Comparison of ENCODE assay signal across 13 mouse cellular contexts in genomic region chr12:16875269-16875668, GRCm38 (mm10). TPM values are rescaled to one million over a fixed set of nuclear protein-coding genes. Genes with fewer than 3 reads are reported as not detected.
DNase-seq lines count a peak whose midpoint lies in the region; ATAC-seq and TF ChIP-seq lines count a peak whose summit lies in the region.
"Had no signal": no experiment of that assay in that cellular context is flagged by ENCODE, and none has a peak within 500 bp of the region (broad histone marks: within the 10 kb centered on the region; RNA-seq: fewer than 3 reads in every experiment).

No protein-coding gene starts in this region.

- ATAC-seq in common myeloid progenitor, adult 5-6 weeks (replicated peaks; ENCODE audit: low read depth, poor library complexity, severe bottlenecking), result peak; percentile 65
- peak; percentile 77 for ATAC-seq in liver, embryonic 16.5 days (ENCODE audit: low read depth)
- no peak for ATAC-seq in hindbrain, embryonic 13.5 days (ENCODE audit: low FRiP score)
- ATAC-seq in midbrain, postnatal 0 days (ENCODE audit: low FRiP score), result no peak

- no peaks in the 10 kb centered on the region for H3K9me3 ChIP-seq in liver, embryonic 16.5 days (replicated peaks; ENCODE audit: control insufficient read depth, low read length)
- no peaks in the 10 kb centered on the region for H3K9me3 ChIP-seq in hindbrain, embryonic 13.5 days
- no peaks in the 10 kb centered on the region for H3K9me3 ChIP-seq in midbrain, postnatal 0 days (ENCODE audit: low read length)
- H3K9me3 ChIP-seq: G1E had no signal

- peak overlapping the region; percentile 76 for H3K27ac ChIP-seq in left cerebral cortex, adult 2 months
- H3K27ac ChIP-seq in liver, embryonic 16.5 days (ENCODE audit: low read length), result peak overlapping the region; percentile 3; the same call in 1 of the 2 replicates
- peak overlapping the region; percentile 94 for H3K27ac ChIP-seq in small intestine, adult 2 months (ENCODE audit: insufficient read depth, low read depth, low read length)
- H3K27ac ChIP-seq in hindbrain, embryonic 13.5 days, result no peak overlapping the region
- no peak overlapping the region for H3K27ac ChIP-seq in midbrain, postnatal 0 days (ENCODE audit: low read depth, low read length)

- no peak overlapping the region for H3K9ac ChIP-seq in liver, embryonic 16.5 days (ENCODE audit: low read depth, low read length)
- H3K9ac ChIP-seq in hindbrain, embryonic 13.5 days, result no peak overlapping the region
- no peak overlapping the region for H3K9ac ChIP-seq in midbrain, postnatal 0 days (replicated peaks; ENCODE audit: low read length, poor library complexity, severe bottlenecking)

- no peak for DNase-seq in left cerebral cortex, adult 2 months (ENCODE audit: extremely low spot score in 1 of 2, low spot score in 2 of 2)
- no peak for DNase-seq in left cerebral cortex, adult 18-20 months (ENCODE audit: low spot score in 2 of 2)
- no peak for DNase-seq in gastrocnemius, postnatal 10 days
- DNase-seq in midbrain, postnatal 0 days (ENCODE audit: low spot score), result no peak
- DNase-seq: adrenal gland, adult 2 months; cerebellum, adult 9-11 months; kidney, adult 2 months; thymus, postnatal 36 days had no signal

- no peak for TF ChIP-seq CTCF in left cerebral cortex, adult 2 months (IDR thresholded peaks at IDR 0.05)
- TF ChIP-seq CTCF in small intestine, adult 2 months (IDR thresholded peaks at IDR 0.05; ENCODE audit: extremely low read depth, insufficient read length, insufficient replicate concordance, low read depth, low read length), result no peak
- no peak for TF ChIP-seq CTCF in midbrain, postnatal 0 days (IDR thresholded peaks at IDR 0.05)

- WGBS in liver, embryonic 16.5 days (ENCODE audit: insufficient replicate concordance), result 8% methylated on average over 4 of the region's 4 CpGs
- 5% methylated on average over 4 of the region's 4 CpGs for WGBS in small intestine, adult 2 months
- WGBS in hindbrain, embryonic 13.5 days, result 82% methylated on average over 4 of the region's 4 CpGs
- 69% methylated on average over 4 of the region's 4 CpGs for WGBS in midbrain, postnatal 0 days

- H3K36me3 ChIP-seq in liver, embryonic 16.5 days (ENCODE audit: control insufficient read depth, insufficient read depth), result no peaks in the 10 kb centered on the region
- H3K36me3 ChIP-seq in small intestine, adult 2 months (ENCODE audit: control insufficient read depth, insufficient read depth, low read length), result no peaks in the 10 kb centered on the region
- no peaks in the 10 kb centered on the region for H3K36me3 ChIP-seq in hindbrain, embryonic 13.5 days
- no peaks in the 10 kb centered on the region for H3K36me3 ChIP-seq in midbrain, postnatal 0 days (ENCODE audit: insufficient read depth, low read length)
- H3K36me3 ChIP-seq: G1E had no signal

- H3K4me1 ChIP-seq in liver, embryonic 16.5 days (ENCODE audit: control insufficient read depth, low read depth, low read length), result peaks cover 26% of the 10 kb centered on the region
- H3K4me1 ChIP-seq in small intestine, adult 2 months (ENCODE audit: control insufficient read depth, insufficient read depth, insufficient read length, low read length), result peaks cover 51% of the 10 kb centered on the region
- H3K4me1 ChIP-seq in hindbrain, embryonic 13.5 days (replicated peaks), result 0 out of 2 replicates have a peak, but pooled peaks cover 8% of the 10 kb centered on the region
- H3K4me1 ChIP-seq in midbrain, postnatal 0 days (ENCODE audit: insufficient read depth, low read length), result no peaks in the 10 kb centered on the region

- intact Hi-C loops in left cerebral cortex, adult 2 months (cut with DNase I), result no loop called here

- H3K4me2 ChIP-seq in liver, embryonic 16.5 days (ENCODE audit: low read depth, low read length), result no peak overlapping the region
- no peak overlapping the region for H3K4me2 ChIP-seq in hindbrain, embryonic 13.5 days
- no peak overlapping the region for H3K4me2 ChIP-seq in midbrain, postnatal 0 days (ENCODE audit: low read depth, low read length, poor library complexity, severe bottlenecking)

- TF ChIP-seq POLR2A in small intestine, adult 2 months (IDR thresholded peaks at IDR 0.05; ENCODE audit: low read depth, low read length), result no peak

- no peak overlapping the region for H3K4me3 ChIP-seq in left cerebral cortex, adult 2 months
- H3K4me3 ChIP-seq in liver, embryonic 16.5 days (ENCODE audit: low read depth, low read length), result no peak overlapping the region
- H3K4me3 ChIP-seq in small intestine, adult 2 months (ENCODE audit: low read depth, low read length), result no peak overlapping the region
- H3K4me3 ChIP-seq in hindbrain, embryonic 13.5 days, result no peak overlapping the region
- no peak overlapping the region for H3K4me3 ChIP-seq in midbrain, postnatal 0 days (ENCODE audit: low read depth, low read length)

- H3K27me3 ChIP-seq in liver, embryonic 16.5 days (ENCODE audit: control insufficient read depth, insufficient read depth, low read depth, low read length), result no peaks in the 10 kb centered on the region
- H3K27me3 ChIP-seq in small intestine, adult 2 months (ENCODE audit: control insufficient read depth, insufficient read depth, low read length), result no peaks in the 10 kb centered on the region
- H3K27me3 ChIP-seq in hindbrain, embryonic 13.5 days, result no peaks in the 10 kb centered on the region
- no peaks in the 10 kb centered on the region for H3K27me3 ChIP-seq in midbrain, postnatal 0 days (ENCODE audit: insufficient read depth, low read length)

RNA-seq across cellular contexts. Expression of gene Rock2, which starts 19.4 kb away (rescaled TPM):
- total RNA-seq in left cerebral cortex, adult 2 months (2021), result 100 to 1,000 TPM; 154 to 161 TPM
- 100 to 1,000 TPM; 148 to 161 TPM for total RNA-seq in left cerebral cortex, adult 18-20 months (2021)
- total RNA-seq in common myeloid progenitor, adult 5-6 weeks (2017), result 78.2 and 80.4 TPM in 2 replicates
- 4.3 TPM in 2 replicates for polyA plus RNA-seq in liver, embryonic 16.5 days (2015; fragmentation: Nextera tagmentation; extraction: Ambion mirVana)
- 1.1 and 3.6 TPM in 2 replicates for polyA plus RNA-seq in small intestine, adult 2 months (2012; rRNA removed)
- total RNA-seq in gastrocnemius, postnatal 10 days (2021), result 100 to 1,000 TPM; 102 to 115 TPM
- polyA plus RNA-seq in hindbrain, embryonic 13.5 days (2015; fragmentation: Nextera tagmentation; extraction: Ambion mirVana), result 15.1 and 15.5 TPM in 2 replicates
- total RNA-seq in midbrain, postnatal 0 days (2014; rRNA removed), result 27.3 and 40.5 TPM in 2 replicates
- 9.0 and 12.7 TPM in 2 replicates for polyA plus RNA-seq in midbrain, postnatal 0 days (2015; fragmentation: Nextera tagmentation; extraction: Ambion mirVana)

Comparison
In these comparisons a context has a peak if more than half of its experiments do, and no peak if none do; other contexts are left out.
1. H3K27ac ChIP-seq: peak in left cerebral cortex, adult 2 months (single experiment), liver, embryonic 16.5 days (single experiment) and small intestine, adult 2 months (single experiment); none in hindbrain, embryonic 13.5 days (single experiment) and midbrain, postnatal 0 days (single experiment).
2. ATAC-seq: peak in common myeloid progenitor, adult 5-6 weeks (single experiment) and liver, embryonic 16.5 days (single experiment); none in hindbrain, embryonic 13.5 days (single experiment) and midbrain, postnatal 0 days (single experiment).